Mouse (Mus musculus) mesoderm, embryonic 11.5 days (tissue): ENCODE results near the gene Arhgap22.
A peak's percentile ranks its signal among the peaks of the same experiment; 100 is the strongest.

Source experiments
- DNase-seq: peaks from one replicate; pipeline ENCODE4 v3.0.0-alpha.2; 2012; ENCODE audit warnings: low read depth, low spot score

Arhgap22 gene

DNA sequence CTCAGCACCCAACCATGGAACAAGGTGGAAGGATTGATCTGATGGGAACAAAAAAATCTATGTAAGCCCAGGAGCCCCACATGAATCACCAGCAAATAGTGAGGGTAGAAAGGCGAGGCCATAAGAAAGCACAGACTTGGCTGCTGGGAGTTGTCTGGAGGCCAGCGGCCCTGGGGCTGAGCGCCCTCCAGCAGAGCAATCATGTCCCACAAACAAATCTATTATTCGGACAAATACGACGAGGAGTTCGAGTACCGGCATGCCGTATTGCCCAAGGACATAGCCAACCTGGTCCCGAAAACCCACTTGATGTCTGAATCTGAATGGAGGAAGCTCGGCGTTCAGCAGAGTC lies 892 bp upstream of the Arhgap22 start:
- DNase-seq: no peak

- no peak for DNase-seq
Observed at GRCm38 (mm10) chr14:33214767-33215128, 922 bp downstream of the Arhgap22 start.

DNA sequence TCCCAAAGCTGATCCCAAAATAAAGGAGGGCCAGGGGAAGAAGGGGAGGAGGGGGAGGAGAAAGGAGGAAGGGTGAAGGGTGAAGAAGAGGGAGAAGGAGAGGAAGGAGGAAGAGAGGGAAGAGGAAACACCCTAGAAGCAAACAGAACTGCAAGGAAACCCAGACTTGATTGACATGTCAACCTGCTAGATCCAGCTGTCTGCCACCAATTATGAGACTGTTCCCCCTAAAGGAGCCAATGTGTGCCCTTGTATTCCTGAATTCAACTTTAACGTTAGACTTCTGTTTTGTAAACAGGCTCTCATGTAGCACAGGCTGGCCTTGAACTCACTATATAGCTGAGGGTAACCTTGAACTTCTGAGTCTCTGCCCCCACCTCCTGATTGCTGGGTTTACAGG lies 1.3 kb downstream of the Arhgap22 start:
- no peak for DNase-seq

- DNase-seq: no peak
Observed at GRCm38 (mm10) chr14:33216343-33217208, 2.8 kb downstream of the Arhgap22 start.

GRCm38 (mm10) chr14:33225235-33225634 lies 11.4 kb downstream of the Arhgap22 start:
- DNase-seq: no peak

GRCm38 (mm10) chr14:33230672-33231071 lies 16.8 kb downstream of the Arhgap22 start:
- no peak for DNase-seq

DNA sequence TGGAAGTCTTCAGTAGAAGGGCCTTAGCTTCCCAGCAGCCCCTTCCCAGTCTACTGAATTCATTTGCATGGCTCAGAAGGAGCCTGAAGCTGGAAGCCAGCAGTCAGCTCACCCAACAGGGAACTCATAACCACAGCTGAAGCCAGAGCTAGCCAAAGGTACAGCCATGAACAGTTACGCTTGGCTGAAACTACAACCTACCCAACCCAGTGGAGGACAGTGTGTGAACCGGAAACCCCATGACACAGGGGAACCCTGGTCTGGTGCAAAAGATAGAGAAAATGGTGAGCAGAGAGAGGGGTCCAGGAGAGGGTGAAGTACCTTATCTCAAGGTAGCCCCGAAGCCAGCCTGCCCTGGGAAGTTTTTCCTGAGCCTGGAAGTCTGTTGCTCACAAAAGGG lies 17.5 kb downstream of the Arhgap22 start:
- DNase-seq: no peak

DNA sequence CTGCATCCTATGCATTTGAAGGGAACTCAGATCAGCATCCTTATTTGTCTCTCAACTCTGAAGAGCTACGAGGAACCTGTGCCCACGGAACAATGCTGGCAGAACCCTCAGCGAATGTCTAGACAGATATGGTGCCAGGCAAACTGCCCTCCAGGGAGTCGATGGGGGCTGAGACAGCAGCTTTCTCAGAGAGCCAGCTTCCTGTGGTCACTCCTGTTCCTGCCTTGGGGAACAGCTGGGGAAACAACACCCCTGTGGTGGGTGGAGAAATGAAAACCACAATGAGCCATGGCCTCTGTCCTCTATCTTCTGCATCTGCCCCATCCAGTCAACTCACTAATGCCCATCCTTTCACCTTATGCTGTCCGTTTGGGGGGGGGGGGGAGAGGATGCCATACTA lies 18.2 kb downstream of the Arhgap22 start:
- no peak for DNase-seq

DNA sequence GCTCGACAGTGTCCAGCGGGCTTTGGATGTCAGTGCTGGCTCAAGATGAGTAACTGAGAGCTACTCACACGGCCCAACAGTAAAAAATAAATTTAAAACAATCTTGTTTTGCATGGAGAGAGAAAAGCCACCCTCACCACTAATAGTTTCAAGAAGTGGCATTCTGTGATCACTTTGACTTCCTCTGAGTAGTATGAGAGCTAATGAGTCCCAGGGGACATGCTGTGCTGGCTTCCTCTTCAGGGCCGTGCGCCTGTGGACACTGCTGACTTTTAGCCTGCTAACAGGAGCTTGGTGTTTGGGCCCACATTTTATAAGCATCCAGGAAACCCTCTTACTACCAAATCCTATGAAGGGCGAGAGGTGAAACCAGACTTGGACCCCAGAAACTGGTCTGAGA lies 21.8 kb downstream of the Arhgap22 start:
- no peak for DNase-seq

- no peak for DNase-seq
Observed at GRCm38 (mm10) chr14:33240400-33240799, 26.6 kb downstream of the Arhgap22 start.

DNA sequence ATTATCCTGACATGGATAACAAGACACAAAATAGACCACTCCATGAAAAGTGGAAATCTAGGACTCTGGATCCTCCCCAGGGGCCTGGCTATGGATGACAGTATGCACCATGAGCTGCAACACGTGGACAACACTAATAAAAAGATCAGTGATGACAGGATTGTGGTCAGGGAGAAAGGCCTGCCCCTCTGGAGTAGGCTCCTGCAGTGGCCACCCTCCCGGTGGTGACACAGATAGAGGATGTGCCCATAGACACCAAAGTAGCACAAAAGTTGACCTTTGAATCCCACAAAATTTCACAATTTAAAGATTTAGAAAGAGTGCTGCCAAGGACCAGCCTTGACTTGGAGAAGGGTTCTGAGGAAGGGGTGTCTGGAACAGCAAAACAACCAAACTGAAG lies 29.4 kb downstream of the Arhgap22 start:
- no peak for DNase-seq

DNA sequence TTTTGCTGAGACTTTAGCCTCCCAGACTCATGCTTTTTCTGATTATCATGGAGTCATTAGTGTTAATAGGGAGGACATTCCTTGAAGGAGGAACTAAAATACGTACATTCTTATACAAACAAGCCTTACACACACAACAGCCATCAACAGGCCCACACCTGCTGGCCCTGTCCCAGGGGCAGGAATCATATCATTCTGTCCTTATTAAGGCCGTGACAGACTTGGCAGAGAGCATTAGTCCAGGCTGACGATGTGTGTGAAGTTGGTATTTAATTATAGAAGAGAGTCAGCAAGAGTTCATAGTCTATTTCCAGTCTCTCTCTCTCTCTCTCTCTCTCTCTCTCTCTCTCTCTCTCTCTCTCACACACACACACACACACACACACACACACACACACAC lies 30.7 kb downstream of the Arhgap22 start:
- no peak for DNase-seq

DNA sequence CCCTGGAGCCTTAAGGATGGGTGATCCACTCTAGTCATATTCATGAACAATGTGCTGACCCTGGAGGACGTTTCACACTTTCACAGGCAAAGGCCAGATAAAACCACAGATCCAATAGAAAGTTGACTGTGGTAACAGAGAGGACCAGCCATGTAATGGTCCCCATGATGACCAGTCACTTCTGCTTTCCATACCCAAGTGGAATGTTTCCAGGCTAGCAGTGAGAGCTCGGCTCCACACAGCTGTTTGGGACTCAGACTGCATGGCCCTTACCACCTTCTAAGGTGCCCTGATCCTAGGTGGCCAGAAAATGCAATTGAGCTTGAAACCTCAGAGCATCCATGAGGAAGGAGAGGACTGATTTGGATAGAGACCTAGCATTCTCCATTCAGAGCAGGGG lies 31.1 kb downstream of the Arhgap22 start:
- DNase-seq: no peak

- peak; percentile 63 for DNase-seq
Observed at GRCm38 (mm10) chr14:33246476-33246875, 32.6 kb downstream of the Arhgap22 start.

DNA sequence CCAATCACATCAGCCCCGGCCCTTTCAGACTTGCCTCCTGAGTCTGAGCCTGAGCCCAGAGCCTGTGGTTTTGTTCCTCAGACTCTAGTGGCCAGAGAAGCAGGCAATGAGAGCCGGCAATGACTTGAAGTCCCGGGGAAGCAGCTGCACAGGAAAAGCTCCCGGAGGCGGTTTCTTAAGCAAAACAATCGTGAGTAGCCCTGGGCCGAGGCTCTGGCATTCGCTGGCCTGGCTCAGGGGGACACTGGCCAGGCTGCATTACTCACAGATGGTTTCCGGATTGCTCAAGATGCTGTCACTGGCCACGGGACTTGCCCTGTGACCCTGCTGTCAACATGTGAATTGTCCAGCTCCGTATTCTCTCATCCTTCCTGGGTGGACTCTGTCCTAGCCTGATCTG lies 33.8 kb downstream of the Arhgap22 start:
- peak; percentile 51 for DNase-seq

GRCm38 (mm10) chr14:33248741-33249140 lies 34.9 kb downstream of the Arhgap22 start:
- no peak for DNase-seq

DNA sequence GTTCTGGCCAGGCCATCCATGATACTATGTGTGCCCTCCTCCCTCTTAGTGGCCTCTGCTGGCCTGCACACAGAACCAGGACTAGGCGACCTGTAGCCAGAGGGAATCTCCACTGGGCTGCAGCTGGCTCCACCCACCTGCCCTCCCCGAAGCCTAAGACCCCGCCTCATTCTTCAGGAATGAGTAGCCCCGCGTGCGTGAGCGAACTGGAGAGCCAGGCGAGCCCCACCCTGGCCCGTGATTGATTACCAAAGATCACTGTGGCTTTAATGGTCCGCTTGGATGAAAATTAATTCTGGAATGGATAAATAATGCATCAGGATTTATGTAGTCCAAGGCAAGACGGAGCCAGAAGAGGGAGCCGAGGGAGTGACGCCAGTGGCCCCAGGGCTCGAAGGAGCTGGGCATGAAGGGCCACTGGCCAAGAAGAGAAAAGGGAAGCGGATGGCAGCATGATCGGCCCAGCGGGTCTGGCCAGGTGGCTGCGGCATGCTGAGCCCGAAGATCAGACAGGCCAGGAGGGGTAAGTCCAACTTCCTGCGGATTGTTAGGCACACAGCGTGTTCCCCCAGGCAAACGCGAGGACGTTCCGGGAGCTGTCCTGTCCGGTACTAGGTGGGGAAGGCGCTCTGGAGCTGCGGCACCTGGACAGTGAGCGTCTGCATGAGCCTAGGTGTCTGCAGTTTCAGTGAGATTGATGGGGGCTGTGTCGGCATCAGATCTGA lies 36.6 kb downstream of the Arhgap22 start:
- DNase-seq: peak; percentile 63

- no peak for DNase-seq
Observed at GRCm38 (mm10) chr14:33250956-33251745, 37.3 kb downstream of the Arhgap22 start.

DNA sequence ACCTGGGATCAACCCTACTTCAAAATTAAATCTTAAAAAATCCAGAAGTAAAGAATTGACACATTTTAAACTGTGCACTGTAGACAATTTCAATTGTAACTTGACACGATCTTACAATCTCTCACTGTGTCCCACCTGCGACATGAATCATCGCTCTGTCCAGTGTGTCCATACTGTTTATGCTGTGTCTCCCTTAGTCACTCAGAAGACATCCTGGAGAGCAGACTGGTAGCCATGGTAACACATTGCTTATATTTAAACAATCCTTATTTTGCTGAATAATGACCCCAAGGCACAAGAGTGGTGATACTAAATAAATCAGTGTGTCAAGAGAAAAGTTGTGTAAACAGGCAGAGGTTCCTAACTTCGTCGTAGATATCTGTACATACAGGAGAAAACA lies 44.4 kb downstream of the Arhgap22 start:
- DNase-seq: no peak

- DNase-seq: no peak
Observed at GRCm38 (mm10) chr14:33260131-33260530, 46.3 kb downstream of the Arhgap22 start.

DNA sequence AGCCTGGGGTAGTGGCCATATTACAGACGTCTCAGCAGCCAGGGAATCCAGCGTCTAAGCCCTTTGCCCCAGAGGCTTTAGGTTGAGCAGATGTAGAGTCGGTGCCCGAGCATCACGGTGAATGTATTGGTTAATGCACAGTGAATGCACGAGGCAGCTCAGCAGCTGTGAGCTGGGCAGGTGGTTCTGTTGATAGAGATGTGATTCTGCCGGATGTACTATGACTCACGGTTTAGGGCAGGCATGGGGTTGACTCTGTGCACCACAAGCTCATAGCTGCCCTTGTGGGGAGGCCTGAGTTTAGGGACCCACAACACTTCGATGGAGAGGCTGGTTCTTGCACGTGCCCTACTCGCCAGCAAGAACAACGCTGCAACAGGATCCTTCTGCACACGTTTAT lies 51.0 kb downstream of the Arhgap22 start:
- no peak for DNase-seq

DNA sequence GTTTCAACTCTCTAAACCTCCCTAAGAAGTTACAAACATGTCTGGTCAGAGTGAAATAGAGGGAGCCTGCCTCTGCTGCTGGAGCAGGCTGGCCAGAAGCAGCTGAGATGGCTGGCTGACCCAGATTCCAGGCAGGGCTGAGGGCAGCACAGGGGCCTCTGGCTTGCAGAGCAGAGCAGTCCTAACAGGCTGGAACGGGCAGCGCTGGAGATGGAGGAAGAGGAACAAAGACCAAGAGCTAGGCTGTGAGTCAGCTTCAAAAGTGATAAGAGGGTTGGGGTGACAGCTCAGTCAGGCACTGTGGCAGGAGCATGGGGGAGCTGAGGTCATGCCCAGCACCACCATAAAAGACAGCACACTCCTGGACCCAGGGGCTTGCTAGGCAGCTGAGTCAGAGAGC lies 62.4 kb downstream of the Arhgap22 start:
- DNase-seq: no peak
